Mouse (Mus musculus): ENCODE measurements around the gene Man2c1.

Man2c1 gene

DNA sequence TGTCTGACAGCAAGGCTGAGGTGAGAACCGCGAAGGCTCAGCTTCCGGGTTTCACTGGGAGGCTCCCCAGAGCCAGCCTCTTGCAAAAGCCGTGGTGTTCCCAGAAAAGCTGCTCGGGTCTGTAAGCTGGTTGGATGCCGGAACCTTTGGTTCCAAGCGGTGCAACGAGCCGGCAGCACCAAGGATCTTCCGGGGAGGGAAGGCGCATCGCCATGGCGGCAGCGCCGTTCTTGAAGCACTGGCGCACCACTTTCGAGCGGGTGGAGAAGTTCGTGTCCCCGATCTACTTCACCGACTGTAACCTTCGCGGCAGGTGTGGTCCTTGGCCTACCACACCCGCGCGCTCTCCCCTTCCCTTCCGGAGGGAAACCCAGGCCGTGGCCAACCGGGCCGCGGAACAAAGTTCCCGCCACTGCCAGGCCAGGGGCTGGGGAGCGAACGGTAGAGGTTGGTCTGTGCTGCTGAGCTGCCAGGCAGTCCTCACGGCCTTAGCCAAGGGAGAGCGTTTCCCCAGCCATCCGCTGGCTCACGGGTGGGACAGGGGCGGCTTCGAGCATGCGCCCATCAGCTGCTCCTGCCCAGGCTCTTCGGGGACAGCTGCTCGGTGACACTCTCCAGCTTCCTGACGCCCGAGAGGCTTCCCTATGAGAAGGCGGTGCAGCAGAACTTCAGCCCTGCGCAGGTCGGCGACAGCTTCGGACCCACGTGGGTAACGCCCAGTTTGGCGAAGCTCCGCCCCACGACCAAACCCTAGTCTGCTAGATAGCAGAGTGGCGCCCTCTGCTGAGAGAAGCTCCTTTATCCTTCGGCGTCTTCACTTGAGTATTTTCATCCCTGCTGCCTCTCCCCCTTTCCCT is at the start of gene Man2c1:
Gene Man2c1 (plus strand): TSS at position 114 of the 857 bp plus-strand sequence.
- peak; percentile 94 for DNase-seq (ENCODE audit: low read depth, low spot score)

DNA sequence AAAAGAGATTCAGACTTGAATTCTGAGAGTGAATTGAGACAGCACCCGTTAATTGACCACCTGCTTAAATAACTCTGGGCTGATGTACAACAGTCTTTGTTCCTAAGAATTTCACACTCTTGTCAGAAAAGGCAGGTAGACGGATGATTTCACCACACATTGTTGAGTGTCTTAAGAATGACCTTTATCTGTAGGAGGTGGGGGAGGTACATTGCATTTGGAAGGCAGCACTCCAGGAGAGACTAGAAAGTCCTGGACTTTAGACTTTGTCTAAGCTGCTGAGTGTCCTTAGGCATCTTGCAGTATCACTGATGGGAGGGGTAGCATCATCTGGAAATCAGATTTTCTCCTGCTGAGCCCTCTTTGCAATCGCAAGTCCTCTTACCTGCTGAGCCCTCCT is 48.3 kb upstream of the Man2c1 start:
- DNase-seq (ENCODE audit: low read depth, low spot score), result no peak

DNA sequence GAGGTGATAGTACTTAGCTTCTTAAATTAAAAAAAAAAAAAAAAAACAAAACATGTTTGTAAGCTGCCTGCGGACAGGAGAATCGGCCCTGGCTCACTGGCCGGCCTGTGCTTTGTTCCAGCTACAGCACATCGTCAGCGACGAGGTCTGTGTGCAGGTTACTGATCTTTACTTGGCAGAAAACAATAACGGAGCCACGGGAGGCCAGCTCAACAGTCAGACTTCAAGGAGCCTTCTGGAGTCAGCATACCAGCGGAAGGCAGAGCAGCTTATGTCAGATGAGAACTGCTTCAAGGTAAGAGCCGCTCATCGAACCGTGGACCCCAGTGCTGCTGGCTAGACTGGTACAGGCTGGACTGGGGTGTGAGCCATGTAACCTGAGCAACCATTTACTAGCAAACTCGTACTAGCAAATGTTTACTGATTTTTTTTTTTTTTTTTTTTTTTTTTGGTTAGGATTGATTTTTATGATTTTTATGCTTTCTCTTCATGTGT is 13.2 kb upstream of the Man2c1 start:
- DNase-seq (ENCODE audit: low read depth, low spot score), result no peak

DNA sequence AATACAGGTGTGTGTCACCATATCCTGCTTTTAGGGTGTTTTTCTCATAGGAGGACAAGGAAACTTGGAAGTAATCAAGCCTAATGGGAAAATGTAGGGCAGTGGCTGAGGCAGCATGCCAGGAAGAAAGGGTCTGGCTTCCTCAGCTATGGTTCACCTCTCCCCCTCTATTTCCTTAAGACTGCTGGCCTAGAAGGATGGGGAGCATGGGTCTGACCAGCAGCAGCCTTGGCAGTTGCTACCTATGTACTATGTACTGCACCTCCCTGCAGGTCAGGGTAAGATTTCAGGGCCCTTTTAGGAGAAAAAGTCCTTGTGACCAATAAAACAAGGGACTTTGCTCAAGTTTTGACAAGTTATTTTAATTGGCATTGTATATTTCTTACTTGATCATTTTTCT is 849 bp upstream of the Man2c1 start:
- no peak for DNase-seq (ENCODE audit: low read depth, low spot score)

DNA sequence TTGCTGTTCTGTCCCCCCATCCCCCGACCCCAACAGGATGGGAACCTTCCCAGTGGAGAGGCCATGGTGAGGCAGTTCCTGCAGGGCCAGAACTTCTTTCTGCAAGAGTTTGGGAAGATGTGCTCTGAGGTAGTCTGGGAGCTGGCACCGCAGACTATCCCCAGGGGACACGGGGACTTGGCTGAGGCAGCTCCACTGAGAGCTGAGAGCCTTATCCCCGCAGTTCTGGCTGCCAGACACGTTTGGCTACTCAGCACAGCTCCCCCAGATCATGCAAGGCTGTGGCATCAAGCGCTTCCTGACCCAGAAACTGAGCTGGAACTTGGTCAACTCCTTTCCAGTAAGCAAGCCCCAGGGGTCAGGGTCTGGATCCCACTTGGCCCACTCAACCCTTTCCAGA is 6.8 kb downstream of the Man2c1 start:
- no peak for DNase-seq (ENCODE audit: low read depth, low spot score)

DNA sequence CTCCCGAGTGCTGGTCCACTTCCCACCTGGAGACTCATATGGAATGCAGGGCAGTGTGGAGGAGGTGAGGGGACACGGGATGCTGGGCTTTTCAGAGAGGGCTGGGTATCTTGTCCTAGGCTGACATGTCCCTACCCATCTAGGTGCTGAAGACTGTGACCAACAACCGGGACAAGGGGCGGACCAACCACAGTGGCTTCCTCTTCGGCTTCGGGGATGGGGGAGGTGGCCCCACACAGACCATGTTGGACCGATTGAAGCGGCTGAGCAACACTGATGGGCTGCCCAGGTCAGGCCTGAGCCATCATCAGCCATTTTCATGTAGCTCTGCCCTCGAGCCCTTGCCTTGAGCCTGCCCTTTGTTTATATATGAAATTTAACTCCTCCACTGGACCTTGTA is 7.3 kb downstream of the Man2c1 start:
- DNase-seq (ENCODE audit: low read depth, low spot score), result no peak

DNA sequence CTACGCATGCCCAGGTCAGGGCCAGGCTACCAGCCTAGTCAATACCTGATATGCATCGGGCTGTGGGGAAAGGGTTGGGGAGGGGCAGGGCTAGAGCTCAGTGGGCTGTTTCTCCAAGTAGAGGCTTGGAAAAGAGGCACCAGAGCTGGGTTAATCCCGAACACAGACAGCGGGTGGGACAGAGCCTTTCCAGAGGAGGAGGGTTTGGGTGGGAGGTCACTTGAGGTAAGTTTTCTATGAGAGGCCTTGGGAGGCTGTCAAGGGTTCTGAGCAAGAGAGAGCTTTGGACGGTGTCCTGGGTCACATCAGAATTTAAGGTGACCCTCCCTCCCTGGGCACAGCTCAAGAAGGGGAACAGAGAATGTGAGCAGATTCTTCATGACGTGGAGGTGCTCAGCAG is 8.0 kb downstream of the Man2c1 start:
- no peak for DNase-seq (ENCODE audit: low read depth, low spot score)

DNA sequence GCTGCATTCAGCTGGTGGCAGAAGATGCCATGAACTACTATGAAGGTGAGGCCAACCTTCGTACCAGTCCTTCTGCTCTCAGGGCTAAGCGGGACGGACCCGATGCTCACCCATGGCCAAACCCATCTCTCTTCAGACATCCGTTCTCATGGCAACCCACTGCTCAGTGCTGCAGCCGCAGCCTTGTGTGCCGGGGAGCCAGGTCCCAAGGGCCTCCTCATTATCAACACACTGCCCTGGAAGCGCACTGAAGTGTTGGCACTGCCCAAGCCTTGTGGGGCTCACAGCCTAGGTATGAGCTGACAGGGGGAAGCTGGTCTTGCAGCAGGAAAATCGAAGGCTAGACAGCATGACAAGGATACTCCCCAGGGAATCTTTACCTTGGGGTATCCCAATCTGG is 8.6 kb downstream of the Man2c1 start:
- DNase-seq (ENCODE audit: low read depth, low spot score), result no peak

DNA sequence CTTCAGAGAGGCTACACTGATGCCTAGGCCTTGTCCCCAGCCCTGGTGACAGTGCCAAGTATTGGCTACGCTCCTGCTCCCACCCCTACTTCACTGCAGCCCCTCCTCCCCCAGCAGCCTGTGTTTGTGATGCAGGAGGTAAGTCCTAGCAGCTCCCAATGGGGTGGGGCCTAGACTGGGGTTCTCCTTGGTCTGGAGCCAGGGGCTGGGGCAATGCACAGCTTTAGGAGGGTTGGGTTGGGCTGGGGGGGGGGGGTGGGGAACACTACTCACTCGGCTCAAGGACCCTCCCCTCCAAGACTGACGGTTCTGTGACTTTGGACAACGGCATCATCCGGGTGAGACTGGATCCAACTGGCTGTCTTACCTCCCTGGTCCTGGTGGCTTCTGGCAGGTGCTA is 9.1 kb downstream of the Man2c1 start:
- DNase-seq (ENCODE audit: low read depth, low spot score), result no peak

DNA sequence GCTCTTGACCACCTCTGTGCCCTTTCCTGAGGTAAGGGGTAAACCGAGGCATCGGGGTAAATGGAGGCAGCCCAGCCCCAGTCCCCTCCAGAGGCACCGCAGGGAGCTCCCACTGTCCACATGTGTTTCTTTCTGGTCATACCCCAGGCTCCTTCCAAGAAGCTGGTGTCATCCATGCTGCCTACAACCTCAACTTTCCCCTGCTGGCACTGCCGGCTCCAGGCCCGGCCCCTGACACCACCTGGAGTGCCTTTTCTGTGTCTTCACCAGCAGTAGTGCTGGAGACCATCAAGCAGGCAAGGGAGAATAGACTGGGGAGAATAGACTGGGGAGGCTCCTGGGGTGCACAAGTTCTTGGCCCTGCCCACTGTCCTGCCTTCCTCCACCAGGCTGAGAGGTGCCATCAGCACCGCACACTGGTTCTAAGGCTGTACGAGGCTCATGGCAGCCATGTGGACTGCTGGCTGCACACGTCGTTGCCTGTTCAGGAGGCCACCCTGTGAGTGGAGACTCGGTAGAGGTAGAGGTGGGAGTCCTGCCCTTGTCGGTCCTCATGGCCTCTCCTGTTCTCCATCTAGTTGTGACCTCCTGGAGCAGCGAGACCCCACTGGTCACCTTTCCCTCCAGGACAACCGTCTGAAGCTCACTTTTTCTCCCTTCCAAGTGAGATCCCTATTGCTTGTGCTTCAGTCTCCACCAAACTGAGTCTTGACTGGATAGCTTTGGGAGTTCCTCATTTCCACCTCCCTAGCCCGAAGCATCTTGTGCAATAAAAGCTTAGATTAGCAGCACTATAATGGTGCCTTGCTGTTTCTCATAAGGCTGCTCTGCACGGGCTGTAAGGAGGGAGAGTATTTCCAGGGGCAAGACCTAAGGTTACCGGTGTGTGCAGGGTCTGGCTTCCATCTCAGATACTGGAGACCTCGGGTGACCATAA is 11.2 kb downstream of the Man2c1 start:
- no peak for DNase-seq (ENCODE audit: low read depth, low spot score)

DNA sequence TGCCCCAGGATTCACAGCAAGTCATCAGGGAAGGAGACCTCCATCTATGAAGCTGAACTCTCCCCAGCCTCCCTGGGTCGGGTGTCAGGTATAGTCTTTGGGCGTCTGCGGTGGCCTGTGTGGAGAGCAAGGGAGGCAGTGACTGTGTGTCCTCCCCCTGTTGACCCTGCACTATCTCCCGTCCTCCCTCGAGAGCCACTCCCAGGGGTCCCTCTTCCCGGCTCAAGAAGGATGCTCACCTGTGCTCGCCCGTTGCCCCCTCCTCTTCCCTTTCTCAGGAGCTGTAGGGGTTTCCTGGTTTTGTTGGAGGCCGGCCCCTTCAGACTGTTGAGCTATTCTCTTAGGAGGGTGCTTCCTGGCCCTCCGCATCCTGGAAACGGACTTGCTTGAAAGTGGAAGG is 12.7 kb downstream of the Man2c1 start:
- no peak for DNase-seq (ENCODE audit: low read depth, low spot score)

DNA sequence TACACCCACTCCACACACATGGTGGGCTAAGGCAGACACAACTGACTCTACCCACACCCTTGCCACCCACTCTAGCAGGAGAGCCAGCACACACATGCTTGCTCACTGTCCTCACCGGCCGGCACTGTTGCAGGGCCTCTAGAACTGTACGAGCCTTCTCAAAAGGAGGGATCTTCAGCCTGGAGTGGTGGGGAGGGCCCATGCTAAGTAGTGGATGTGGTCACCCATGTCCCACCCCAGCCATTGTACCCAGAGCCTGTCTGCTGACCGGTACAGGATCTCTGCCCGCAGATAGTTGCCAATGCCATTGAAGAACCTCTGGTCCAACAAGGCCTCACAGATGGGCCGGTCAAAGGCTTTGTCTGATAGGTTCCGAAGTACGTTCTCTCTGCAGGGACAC is 14.3 kb downstream of the Man2c1 start:
- no peak for DNase-seq (ENCODE audit: low read depth, low spot score)

DNA sequence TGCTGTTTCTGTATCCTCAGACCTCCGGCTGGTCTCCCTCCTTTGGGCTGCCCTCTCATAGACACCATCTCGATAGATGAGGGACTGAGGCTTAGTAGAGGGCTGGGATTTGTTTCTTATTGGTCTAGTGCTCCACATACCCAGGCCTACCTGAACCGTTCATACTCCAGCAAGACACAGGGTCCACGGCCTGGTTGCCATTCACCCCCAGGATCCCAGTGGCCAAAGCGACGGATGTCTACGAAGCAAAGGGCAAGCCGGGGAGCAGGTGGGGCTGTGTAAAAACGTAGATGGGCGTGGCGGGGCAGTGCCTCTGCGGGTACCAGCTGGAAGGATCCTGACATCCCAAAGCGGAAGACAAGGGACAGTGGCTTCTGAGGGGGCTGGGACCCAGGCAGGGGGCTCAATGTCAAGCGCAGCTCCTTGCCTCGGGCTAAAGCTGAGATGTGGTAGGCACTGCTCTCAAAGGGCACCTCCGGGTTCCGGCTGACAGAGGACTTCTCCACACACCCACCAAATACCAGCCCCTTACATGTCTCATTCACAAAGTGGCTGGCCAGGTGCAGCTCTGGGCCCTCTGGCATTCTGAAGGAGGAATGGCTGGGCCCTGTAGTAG is 16.1 kb downstream of the Man2c1 start:
- DNase-seq (ENCODE audit: low read depth, low spot score), result no peak

DNA sequence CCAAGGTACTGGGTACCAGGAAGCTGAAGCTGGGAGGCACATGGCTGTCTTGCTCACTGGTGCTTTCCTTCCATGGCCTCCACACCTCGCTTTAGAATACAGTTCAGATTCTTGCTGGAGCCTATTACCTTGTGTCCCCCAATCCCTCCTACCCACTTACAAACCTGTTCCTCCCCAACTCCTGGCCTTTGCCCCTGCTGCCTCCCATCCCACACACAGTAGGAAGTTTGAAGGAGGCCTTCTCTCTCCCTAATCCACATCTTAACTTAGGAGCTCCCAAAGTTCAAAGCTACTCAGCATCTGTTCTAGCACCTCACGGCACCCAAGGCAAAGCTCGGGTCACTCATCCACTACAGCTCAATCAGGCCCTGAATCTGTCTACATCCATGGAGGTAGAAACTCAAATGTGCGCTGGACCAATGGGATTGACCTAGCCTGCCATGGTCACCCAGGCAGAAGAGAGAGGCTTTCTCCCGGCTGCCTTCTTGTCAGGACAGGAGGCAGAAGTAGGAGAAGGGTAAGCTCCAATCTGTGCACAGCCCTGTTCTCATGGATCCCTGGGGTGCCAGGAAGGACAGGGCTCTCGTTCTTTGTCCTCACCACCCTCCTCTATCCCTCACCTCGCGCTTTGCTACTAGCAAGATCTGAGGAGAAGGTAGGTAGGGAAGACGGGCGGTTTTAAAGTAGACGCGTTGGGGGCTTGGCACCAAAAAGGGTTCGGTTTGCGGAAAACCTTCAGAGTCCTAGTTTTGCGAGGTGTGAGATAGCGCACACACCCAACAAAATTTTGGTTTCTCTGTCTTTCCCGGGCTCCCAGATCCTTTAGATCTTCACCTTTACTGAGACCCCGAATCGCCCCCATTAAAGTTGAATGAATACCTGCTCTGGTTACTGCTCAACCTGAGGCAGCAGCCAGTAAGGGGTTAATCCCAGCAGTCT is 17.0 kb downstream of the Man2c1 start:
- DNase-seq (ENCODE audit: low read depth, low spot score), result no peak

DNA sequence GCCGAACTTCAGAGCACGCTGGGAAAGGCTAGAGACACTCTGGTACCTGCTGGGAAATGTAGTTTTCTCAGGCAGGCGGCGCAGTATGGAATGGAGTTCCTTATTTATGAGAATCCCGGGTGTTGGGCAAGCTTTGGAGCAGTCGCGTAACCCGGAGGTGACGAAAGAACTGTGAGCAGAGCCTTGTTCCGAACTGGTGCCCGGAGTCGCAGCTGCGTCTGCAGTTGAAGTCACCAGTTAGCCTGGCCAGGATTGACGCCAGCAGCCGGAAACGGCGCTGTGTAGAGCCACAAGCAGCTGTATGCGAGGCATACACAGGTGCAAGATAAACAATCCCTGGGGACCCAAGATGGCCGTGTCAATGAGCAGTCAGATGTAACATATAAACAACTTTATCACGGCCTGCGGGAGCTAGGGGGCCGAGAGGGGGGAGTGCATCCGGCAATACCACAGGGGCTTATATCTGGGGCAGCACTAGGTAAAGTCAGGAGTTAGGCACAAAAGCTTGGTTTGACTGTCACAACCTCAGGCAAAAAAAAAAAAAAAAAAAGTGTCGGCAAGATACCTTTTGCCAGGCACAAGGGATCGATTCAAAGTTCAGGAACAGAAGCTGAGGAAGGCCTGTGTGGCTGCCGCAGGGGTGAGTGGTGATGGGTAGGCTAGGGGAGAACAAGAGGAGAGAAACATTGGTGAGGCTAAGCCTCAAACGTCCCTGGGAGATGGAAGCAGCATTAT is 17.8 kb downstream of the Man2c1 start, which contains the start of gene Neil1:
Gene Neil1 (minus strand): TSS at position 162 of the 735 bp plus-strand sequence.
- peak; percentile 89 for DNase-seq (ENCODE audit: low read depth, low spot score)

DNA sequence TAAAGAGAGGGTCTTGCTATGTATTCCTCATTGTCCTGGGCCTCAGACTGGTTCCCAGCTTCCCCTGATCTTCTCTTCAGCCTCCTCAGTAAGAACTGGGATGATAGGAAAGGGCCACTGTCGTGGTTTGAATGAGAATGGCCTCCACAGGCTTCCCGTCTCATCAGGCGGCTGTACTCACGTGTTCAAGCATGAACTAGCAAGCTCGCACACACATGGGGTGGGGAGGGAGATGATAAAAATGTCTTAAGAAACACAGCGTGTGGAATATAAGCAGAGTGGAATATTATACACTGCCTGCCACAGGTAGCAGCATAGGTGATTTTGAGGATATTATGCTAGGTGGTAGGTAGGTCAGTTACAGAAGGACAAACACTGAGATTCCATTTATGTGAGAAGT is 18.5 kb downstream of the Man2c1 start:
- no peak for DNase-seq (ENCODE audit: low read depth, low spot score)

DNA sequence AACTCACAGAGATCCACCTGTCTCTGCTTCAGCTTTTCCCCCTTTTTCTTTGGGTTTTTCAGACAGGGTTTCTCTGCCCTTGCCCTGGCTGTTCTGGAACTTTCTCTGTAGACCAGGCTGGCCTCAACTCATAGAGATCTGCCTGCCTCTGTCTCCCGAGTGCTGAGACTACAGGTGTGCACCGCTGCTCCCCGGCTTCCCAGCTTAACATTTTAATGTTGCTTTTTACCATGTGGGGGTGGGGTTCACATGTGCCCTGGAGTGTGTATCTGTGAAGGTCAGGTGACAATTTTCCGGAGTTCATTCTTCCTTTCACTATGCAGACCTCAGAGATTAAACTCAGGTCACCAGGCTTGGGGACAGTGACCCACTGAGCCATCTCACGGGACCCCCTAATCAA is 19.7 kb downstream of the Man2c1 start:
- DNase-seq (ENCODE audit: low read depth, low spot score), result no peak

DNA sequence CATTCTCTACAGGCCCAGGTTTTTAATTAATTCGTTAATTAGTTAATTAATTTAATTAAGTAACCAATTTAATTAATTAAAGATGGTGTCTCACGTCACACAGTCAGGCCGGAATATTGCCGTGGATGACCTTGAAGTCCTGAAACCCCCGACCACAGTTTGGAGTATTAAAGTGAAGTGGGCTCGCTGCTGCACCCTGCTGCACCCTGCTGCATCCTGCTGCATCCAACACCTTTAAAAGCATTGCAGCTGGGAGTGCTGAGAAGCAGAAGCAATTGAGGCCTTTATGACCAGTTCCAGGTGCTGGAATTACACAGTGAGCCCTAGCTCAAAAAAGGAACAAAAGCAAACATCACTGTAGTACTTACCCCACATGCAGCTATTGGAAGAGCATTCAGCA is 21.8 kb downstream of the Man2c1 start:
- DNase-seq (ENCODE audit: low read depth, low spot score), result no peak

DNA sequence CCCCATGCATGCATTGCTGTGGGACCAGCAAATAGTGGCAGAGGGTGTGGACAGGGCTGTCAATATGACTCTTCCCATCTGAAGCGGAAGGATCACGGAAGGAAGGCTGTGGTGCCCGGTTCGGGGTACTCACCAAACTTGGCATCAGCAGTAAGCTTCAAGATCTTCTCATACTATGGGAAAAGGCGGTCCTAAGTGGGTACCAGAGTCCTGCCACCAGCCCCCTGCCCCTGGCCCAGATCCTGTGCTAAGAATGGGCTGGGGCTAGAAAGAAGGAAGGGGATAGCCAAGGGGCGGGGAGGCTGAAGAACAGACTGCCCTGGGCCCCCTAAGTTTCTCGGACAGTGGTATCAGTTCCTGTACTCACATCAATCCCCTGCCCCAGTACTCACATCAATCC is 25.9 kb downstream of the Man2c1 start:
- DNase-seq (ENCODE audit: low read depth, low spot score), result no peak

DNA sequence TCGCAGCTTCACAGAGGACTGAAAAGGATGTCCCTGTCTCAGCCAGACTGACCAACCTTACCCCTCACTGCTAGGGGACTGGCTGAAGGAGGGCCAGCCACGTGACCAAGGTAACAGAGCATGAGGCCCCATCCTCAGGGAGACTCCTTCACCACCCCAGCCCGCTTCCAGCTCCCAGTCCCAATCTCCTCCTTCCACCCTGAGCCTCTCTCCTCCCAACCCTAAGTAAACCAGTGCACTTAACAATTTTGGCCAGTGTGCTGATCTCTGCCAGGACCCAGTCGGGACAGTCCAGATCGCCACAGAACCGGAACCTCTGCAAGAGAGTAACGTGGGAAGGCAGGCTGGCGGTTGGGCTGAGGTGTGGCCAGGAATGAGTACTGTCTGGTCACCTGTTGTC is 26.3 kb downstream of the Man2c1 start:
- DNase-seq (ENCODE audit: low read depth, low spot score), result no peak

Measured in mesoderm, embryonic 11.5 days (tissue).